Mouse (Mus musculus): ENCODE results near the gene Lonp1.
"Not testable (repeated sequence)": the region's sequence is repeated elsewhere in the genome, so short reads cannot be mapped to it uniquely, and the experiment has no call there.

The Lonp1 gene

DNA sequence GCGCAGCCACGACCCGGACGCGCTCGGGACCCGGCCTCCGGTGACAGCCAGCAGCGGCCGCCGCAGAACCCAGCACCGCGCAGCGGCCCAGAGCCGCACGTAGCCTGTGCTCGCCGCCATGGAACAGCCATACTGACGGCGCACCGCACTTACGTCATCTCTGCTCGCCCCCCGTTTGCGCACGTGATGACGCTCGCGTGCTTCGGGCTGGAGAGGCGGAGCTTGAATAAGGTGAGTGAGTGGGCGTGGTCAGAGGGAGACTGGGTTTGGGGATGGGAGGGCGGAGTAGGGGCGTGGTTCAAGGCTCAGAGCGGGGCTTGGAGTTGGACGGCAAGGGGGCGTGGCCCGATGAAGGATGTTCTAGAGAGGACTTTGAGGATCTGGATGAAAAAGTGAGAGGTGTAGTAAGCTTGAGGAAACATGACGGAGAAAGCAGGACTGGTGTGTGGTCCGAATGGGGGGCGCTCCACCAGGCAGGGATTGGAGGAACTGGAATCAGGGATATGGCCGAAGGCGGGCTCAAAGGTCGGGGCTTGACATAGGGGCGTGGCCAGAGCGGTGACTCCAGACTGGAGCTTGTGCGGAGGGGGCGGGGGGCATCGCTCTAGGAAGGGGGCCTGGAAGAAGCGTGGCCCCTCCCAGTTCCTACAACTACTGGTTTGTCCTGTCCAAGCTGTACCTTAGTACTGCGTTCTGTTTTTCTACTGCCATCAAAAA, at the start of gene Lonp1:
Gene Lonp1, minus strand, starts transcription at position 134 of the 717 bp plus-strand sequence.
- DNase-seq (ENCODE audit: low read depth, low spot score): peak; percentile 99

GRCm38 (mm10) chr17:56673647-56674416, 47.1 kb upstream of the Lonp1 start:
- peak; percentile 26 for DNase-seq (ENCODE audit: low read depth, low spot score)

DNA sequence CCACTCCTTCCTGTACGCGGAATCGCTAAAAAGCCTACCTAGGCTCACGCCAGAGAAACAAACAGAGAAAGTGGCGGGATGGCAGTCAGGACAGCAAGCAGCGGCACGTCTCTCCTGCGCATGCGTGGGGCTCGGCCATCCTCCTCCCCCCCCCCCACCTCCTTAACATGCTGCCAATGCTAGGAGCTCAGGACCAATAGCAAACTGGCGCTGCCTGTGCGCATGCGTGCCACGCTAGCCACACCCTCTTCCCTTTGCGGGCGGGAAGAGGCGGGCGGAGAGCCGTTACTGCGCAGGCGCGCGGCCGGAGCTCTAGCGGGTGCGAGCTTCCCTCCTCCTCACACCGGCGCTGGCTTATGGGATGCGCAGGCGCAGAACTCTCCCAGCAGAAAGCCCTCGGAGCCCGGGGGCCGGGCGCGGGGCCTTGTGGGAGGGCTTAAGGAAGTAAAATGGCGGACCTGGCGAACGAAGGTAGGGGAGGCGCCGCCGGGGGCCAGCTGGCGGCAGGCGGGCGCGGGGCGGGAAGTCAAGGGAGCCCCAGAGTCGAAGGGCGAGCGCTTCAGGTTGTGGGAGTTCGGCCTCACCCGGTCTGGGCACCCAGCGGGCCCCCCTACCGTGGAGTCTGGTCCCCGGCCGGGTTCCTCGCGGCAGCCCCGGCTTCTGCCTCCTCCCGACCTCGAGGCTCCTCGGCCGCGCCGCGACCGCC, 46.4 kb upstream of the Lonp1 start, which contains the start of gene Ranbp3:
Gene Ranbp3, plus strand, starts transcription at position 354 of the 706 bp plus-strand sequence.
- DNase-seq (ENCODE audit: low read depth, low spot score): peak; percentile 99

DNA sequence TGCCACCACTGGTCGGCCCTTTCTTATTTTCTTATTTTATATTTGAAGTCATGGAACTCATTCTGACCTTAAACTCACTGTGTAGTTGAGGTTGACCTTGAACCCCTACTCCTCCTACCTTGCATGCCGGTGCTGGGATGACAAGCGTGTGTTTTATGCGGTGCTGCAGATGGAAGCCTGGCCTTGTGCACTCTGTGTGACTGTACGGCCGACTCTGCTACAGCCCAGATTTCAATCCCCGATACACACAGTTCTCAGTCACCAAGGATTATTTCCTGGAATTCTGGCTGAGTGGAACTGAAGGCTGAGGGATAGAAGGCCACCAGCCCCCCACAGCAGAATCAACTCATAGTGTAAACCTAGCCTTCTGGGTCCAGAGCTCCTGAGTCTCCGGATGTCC, 43.1 kb upstream of the Lonp1 start:
- DNase-seq (ENCODE audit: low read depth, low spot score): no peak

- DNase-seq (ENCODE audit: low read depth, low spot score): peak; percentile 85
Measured at GRCm38 (mm10) chr17:56668384-56669144, 41.9 kb upstream of the Lonp1 start.

- peak; percentile 48 for DNase-seq (ENCODE audit: low read depth, low spot score)
Measured at GRCm38 (mm10) chr17:56667591-56667990, 40.9 kb upstream of the Lonp1 start.

GRCm38 (mm10) chr17:56666384-56666783, 39.7 kb upstream of the Lonp1 start:
- peak; percentile 52 for DNase-seq (ENCODE audit: low read depth, low spot score)

DNA sequence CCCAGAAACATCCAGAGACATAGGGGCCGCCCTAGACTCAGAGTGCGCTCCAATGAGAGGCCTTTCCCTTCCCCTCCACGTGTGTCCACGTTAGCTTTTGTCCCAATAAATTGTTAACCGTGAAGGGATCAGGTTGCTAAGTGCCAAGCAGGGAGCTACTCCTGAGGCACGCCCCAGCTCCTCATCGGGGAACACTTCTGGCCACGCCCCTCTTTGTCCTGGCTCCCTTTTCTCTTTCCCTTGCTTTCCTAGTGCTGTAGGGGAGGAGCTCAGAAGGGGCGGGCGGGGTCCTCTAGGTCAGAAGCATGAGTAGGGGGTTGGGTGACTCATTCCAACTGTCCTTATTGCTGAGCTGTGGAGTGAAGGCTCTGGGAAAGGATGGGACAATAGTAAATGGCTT, 37.6 kb upstream of the Lonp1 start:
- no peak for DNase-seq (ENCODE audit: low read depth, low spot score)

DNA sequence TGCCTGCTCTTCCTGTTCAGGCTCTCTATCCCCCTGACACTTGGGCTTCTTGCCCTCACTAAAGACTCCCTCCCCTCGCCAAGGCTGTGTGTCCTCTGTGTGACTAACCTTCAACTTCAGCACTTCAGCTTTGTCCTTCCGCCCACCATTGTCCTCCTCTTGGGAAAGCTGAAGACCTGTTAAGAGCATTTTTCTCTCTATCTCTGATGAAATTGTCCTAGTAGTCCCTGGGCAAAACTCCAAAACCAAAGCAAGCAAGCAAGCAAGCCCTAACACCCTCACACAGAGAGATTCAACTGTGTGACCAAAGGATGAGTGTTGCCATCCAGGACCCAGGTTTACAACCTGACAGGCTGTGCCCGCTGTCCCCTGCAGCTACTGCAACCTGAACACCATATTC, 37.0 kb upstream of the Lonp1 start:
- DNase-seq (ENCODE audit: low read depth, low spot score): no peak

DNA sequence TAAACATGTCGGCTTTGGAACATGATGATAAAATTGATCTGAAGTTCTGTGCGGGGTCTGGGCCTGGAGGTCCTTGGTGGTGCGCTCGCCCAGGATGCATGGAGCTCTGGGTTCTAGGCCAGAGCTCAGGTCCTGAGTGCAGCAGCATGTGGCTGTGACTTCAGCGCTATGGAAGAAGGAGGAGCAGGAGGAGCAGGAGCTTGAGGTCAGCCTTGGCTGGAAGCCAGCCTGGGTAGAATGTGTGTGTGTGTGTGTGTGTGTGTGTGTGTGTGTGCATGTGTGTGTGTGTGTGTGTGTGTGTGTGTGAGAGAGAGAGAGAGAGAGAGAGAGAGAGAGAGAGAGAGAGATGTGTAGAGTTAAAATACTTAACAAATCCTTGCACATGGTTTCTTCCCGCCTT, 29.5 kb upstream of the Lonp1 start:
- no peak for DNase-seq (ENCODE audit: low read depth, low spot score)

DNA sequence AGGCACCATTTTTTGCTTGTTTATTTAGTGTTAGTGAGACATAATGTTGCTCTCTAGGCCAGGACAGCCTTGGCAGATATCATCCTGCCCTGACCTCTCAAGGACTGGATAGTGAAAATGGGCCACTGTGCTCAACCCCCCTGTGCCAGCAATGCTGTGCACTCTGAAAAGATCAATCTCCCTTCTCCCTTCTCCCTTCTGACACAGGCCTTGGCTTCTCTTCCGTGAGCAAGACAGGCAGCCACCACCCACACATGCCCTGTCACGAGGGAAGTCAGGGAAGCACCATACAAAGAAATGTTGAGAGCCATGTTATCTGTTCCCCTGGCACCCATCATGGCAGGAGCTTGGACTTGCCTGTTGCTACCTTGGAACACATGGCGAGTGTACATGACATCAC, 28.6 kb upstream of the Lonp1 start:
- no peak for DNase-seq (ENCODE audit: low read depth, low spot score)

DNA sequence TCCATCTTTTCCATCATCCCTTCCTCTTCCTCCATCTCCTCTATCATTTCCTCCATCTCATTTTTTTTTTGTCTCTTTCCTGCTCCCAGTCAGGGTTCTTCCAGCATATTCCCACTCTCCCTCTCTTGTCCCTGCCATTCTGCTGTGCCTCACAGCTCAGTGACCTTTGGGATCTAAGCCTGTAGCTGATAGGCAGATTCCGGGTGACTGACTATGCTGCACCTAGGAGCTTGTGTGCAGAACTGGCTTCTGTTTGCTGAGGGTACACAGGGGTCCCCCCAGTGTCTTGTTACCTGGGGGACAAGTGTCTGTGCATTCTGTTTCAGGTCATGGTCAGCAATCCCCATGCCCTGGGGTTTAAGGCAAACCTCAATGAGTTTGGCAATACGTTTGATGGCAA, 28.1 kb upstream of the Lonp1 start:
- no peak for DNase-seq (ENCODE audit: low read depth, low spot score)

DNA sequence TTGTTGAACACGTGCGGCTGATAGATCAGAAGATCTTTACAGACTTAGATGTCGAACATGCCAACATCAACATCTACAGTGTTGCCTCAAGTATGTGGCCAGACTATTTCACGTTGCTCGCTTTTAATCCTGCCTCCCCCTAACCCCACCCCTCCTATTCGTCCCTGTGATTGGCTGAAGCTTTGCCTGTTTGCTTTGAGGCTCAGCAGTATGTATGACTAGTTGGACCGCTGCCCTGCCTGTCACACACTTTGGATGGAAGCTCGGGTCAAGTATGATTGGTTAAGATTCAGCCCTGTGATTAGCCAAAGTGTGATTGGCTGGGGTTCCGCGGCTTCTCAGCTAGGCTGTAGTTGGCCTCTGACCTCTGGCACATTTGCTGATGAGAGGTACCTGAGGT, 25.1 kb upstream of the Lonp1 start:
- DNase-seq (ENCODE audit: low read depth, low spot score): peak; percentile 21

- no peak for DNase-seq (ENCODE audit: low read depth, low spot score)
Measured at GRCm38 (mm10) chr17:56647546-56647945, 20.9 kb upstream of the Lonp1 start.

GRCm38 (mm10) chr17:56643237-56643636, 16.6 kb upstream of the Lonp1 start:
- no peak for DNase-seq (ENCODE audit: low read depth, low spot score)

GRCm38 (mm10) chr17:56634023-56634422, 7.3 kb upstream of the Lonp1 start:
- DNase-seq (ENCODE audit: low read depth, low spot score): no peak

DNA sequence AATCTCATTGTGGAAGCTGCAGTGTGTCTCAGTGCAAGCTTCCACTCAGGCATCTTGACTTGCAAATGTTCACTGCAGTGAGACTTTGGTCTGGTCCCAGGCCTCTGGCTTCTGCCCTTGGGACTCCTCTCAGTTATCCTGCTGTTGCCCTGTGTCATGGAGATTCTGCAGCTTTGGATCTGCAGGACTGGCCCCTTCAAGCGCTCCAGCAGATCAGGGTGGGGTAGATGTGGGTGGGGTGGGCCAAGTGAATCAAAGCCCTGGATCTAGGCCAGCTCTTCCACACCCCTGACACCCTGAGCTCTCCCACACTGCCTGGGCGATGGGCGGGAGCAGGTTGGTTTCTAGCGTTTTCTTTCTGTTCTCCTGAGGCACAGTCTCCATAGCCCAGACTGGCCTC, 5.1 kb upstream of the Lonp1 start:
- no peak for DNase-seq (ENCODE audit: low read depth, low spot score)

DNA sequence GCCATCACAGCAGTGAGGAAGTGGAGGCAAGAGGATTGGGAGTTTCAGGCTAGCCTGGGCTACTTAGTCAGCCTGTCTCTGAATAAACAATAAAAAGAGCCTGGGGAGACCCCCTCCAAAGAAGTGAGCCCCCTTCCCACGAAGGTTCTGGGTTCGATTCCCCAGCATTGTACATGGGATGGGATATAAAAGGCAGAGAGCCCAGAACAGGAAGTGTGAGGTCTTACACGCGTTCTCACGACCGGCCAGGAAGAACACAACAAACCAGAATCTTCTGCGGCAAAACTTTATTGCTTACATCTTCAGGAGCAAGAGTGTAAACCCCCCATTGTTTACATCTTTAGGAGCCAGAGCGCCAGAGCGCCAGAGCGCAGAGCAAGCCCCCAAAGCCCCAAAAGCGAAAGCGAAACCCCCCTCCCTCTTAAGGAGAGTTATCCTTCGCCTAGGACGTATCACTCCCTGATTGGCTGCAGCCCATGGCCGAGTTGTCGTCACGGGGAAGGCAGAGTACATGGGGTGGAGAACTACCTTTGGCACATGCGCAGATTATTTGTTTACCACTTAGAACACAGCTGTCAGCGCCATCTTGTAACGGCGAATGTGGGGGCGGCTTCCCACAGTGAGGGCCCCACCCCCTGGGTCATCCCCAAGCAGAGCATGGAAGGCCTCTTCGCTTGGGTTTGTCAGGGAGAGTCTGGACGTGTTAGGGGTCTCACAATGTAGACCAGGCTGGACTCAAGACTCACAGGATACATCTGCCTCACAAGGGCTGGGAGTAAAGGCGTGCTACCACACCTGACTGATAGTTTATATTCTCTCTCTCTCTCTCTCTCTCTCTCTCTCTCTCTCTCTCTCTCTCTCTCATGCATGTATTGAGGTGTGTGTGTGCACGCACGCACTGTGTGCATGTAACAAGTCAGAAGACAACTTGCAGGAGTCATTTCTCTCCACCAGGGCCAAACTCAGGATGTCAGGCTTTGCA, 3.4 kb upstream of the Lonp1 start:
- DNase-seq (ENCODE audit: low read depth, low spot score): not testable (repeated sequence)

- DNase-seq (ENCODE audit: low read depth, low spot score): no peak
Measured at GRCm38 (mm10) chr17:56627530-56628277, 1.0 kb upstream of the Lonp1 start, which contains the start of gene Catsperd. TSS of gene Catsperd (plus strand) at chr17:56628143.

GRCm38 (mm10) chr17:56626260-56626659, 427 bp downstream of the Lonp1 start:
- DNase-seq (ENCODE audit: low read depth, low spot score): peak; percentile 45

Data from 3T3-L1 (cell line).